Mouse (Mus musculus): ENCODE measurements around the gene Fcgrt. TPM values are rescaled to one million over a fixed set of nuclear protein-coding genes. Genes with fewer than 3 reads are reported as not detected.

Gene Fcgrt
- polyA plus RNA-seq, 1 experiment from 2014 or later: 38.0 TPM

MicroRNAs encoded within 50 kb of the gene (microRNA counts, 519-probe panel; counts per million panel counts)
- microRNA mmu-miR-150: 2,876 counts per million, percentile 66 among the panel's probes with 10 or more counts

Small RNAs within 50 kb of the gene (microRNA-seq; reads per million reads assigned to microRNA genes)
- gene Mir150 (10.6 reads per million, percentile 28 among the genes with 10 or more reads in this experiment), gene Mir5121 (9.0 reads per million, percentile 26 among the genes with 10 or more reads in this experiment)

Other genes with a start within 250 kb of the Fcgrt start
- gene Pnkp, start 246.7 kb downstream of the Fcgrt start, polyA plus RNA-seq (2015; fragmentation: Nextera tagmentation; extraction: Ambion mirVana): 24.0 and 24.3 TPM in 2 replicates
- 256 and 266 TPM in 2 replicates for gene Ptov1, start 234.1 kb downstream of the Fcgrt start, polyA plus RNA-seq (2015; fragmentation: Nextera tagmentation; extraction: Ambion mirVana)
- gene Med25, start 211.1 kb downstream of the Fcgrt start, polyA plus RNA-seq (2015; fragmentation: Nextera tagmentation; extraction: Ambion mirVana): 72.6 and 73.1 TPM in 2 replicates
- 13.6 and 14.6 TPM in 2 replicates for gene Fuz, start 207.8 kb downstream of the Fcgrt start, polyA plus RNA-seq (2015; fragmentation: Nextera tagmentation; extraction: Ambion mirVana)
- gene Ap2a1, start 174.4 kb downstream of the Fcgrt start, polyA plus RNA-seq (2015; fragmentation: Nextera tagmentation; extraction: Ambion mirVana): 55.5 and 56.8 TPM in 2 replicates
- gene Tsks, start 160.6 kb downstream of the Fcgrt start, polyA plus RNA-seq (2015; fragmentation: Nextera tagmentation; extraction: Ambion mirVana): 0.11 and 0.14 TPM in 2 replicates
- gene Cpt1c, start 129.0 kb downstream of the Fcgrt start, polyA plus RNA-seq (2015; fragmentation: Nextera tagmentation; extraction: Ambion mirVana): 9.8 and 10.3 TPM in 2 replicates
- gene Prmt1, start 117.3 kb downstream of the Fcgrt start, polyA plus RNA-seq (2015; fragmentation: Nextera tagmentation; extraction: Ambion mirVana): 438 and 486 TPM in 2 replicates
- gene Irf3, start 106.2 kb downstream of the Fcgrt start, polyA plus RNA-seq (2015; fragmentation: Nextera tagmentation; extraction: Ambion mirVana): 63.6 and 68.1 TPM in 2 replicates
- 36.0 and 36.3 TPM in 2 replicates for gene Bcl2l12, start 105.1 kb downstream of the Fcgrt start, polyA plus RNA-seq (2015; fragmentation: Nextera tagmentation; extraction: Ambion mirVana)
- gene Scaf1, start 87.5 kb downstream of the Fcgrt start, polyA plus RNA-seq (2015; fragmentation: Nextera tagmentation; extraction: Ambion mirVana): 27.0 and 27.1 TPM in 2 replicates
- 71.6 and 82.6 TPM in 2 replicates for gene Rras, start 85.9 kb downstream of the Fcgrt start, polyA plus RNA-seq (2015; fragmentation: Nextera tagmentation; extraction: Ambion mirVana)
- 6.8 and 7.1 TPM in 2 replicates for gene Prr12, start 51.0 kb downstream of the Fcgrt start, polyA plus RNA-seq (2015; fragmentation: Nextera tagmentation; extraction: Ambion mirVana)
- gene Nosip, start 41.4 kb downstream of the Fcgrt start, polyA plus RNA-seq (2015; fragmentation: Nextera tagmentation; extraction: Ambion mirVana): 46.6 and 49.6 TPM in 2 replicates
- 12.5 and 13.6 TPM in 2 replicates for gene Prrg2, start 41.2 kb downstream of the Fcgrt start, polyA plus RNA-seq (2015; fragmentation: Nextera tagmentation; extraction: Ambion mirVana)
- gene Rcn3, start 11.6 kb downstream of the Fcgrt start, polyA plus RNA-seq (2015; fragmentation: Nextera tagmentation; extraction: Ambion mirVana): 271 and 277 TPM in 2 replicates
- 982 and 1,095 TPM in 2 replicates for gene Rps11, start 20.6 kb upstream of the Fcgrt start, polyA plus RNA-seq (2015; fragmentation: Nextera tagmentation; extraction: Ambion mirVana)
- 688 and 785 TPM in 2 replicates for gene Rpl13a, start 24.9 kb upstream of the Fcgrt start, polyA plus RNA-seq (2015; fragmentation: Nextera tagmentation; extraction: Ambion mirVana)
- 0.17 TPM in 1 of 2 replicates, not detected in the other for gene Gm45713, start 32.4 kb upstream of the Fcgrt start, polyA plus RNA-seq (2015; fragmentation: Nextera tagmentation; extraction: Ambion mirVana)
- 0.88 and 1.0 TPM in 2 replicates for gene Flt3l, start 32.6 kb upstream of the Fcgrt start, polyA plus RNA-seq (2015; fragmentation: Nextera tagmentation; extraction: Ambion mirVana)
- 82.2 and 89.3 TPM in 2 replicates for gene Pih1d1, start 50.5 kb upstream of the Fcgrt start, polyA plus RNA-seq (2015; fragmentation: Nextera tagmentation; extraction: Ambion mirVana)
- 31.8 and 33.4 TPM in 2 replicates for gene Aldh16a1, start 50.7 kb upstream of the Fcgrt start, polyA plus RNA-seq (2015; fragmentation: Nextera tagmentation; extraction: Ambion mirVana)
- gene Slc17a7, start 60.1 kb upstream of the Fcgrt start, polyA plus RNA-seq (2015; fragmentation: Nextera tagmentation; extraction: Ambion mirVana): 2.9 and 3.6 TPM in 2 replicates
- not detected in 2 replicates for gene Gfy, start 75.7 kb upstream of the Fcgrt start, polyA plus RNA-seq (2015; fragmentation: Nextera tagmentation; extraction: Ambion mirVana)
- not detected in 2 replicates for gene Pth2, start 77.1 kb upstream of the Fcgrt start, polyA plus RNA-seq (2015; fragmentation: Nextera tagmentation; extraction: Ambion mirVana)
- 0.51 and 0.74 TPM in 2 replicates for gene Ccdc155, start 101.0 kb upstream of the Fcgrt start, polyA plus RNA-seq (2015; fragmentation: Nextera tagmentation; extraction: Ambion mirVana)
- gene Dkkl1, start 108.3 kb upstream of the Fcgrt start, polyA plus RNA-seq (2015; fragmentation: Nextera tagmentation; extraction: Ambion mirVana): 1.5 and 1.7 TPM in 2 replicates
- 127 and 139 TPM in 2 replicates for gene Tead2, start 111.9 kb upstream of the Fcgrt start, polyA plus RNA-seq (2015; fragmentation: Nextera tagmentation; extraction: Ambion mirVana)
- 1.7 and 2.4 TPM in 2 replicates for gene Cd37, start 135.3 kb upstream of the Fcgrt start, polyA plus RNA-seq (2015; fragmentation: Nextera tagmentation; extraction: Ambion mirVana)
- gene Slc6a16, start 137.2 kb upstream of the Fcgrt start, polyA plus RNA-seq (2015; fragmentation: Nextera tagmentation; extraction: Ambion mirVana): 0.27 and 0.41 TPM in 2 replicates
- gene Slc6a21, start 173.7 kb upstream of the Fcgrt start, polyA plus RNA-seq (2015; fragmentation: Nextera tagmentation; extraction: Ambion mirVana): not detected in 2 replicates
- 12.7 and 13.5 TPM in 2 replicates for gene Trpm4, start 229.9 kb upstream of the Fcgrt start, polyA plus RNA-seq (2015; fragmentation: Nextera tagmentation; extraction: Ambion mirVana)
- gene Hrc, start 231.4 kb upstream of the Fcgrt start, polyA plus RNA-seq (2015; fragmentation: Nextera tagmentation; extraction: Ambion mirVana): 24.2 and 27.7 TPM in 2 replicates